Mouse (Mus musculus) MEL (cell line): ENCODE measurements at regions not wholly inside any gene's neighbourhood (a gene's known extent, or its start where the extent isn't known, plus 50 kb on each side); places are given as distances from the start of the nearest gene placed in this dataset.

ENCODE experiments used
- DNase-seq: peaks from one replicate; pipeline ENCODE4 v3.0.0; 2011; ENCODE audit warnings: low read depth, low spot score
- H3K27ac ChIP-seq: 2 replicates; pipeline ENCODE4 v1.5.1; 2012; ENCODE audit warnings: low read depth, mild to moderate bottlenecking, control low read depth, low read length, moderate library complexity; ENCODE audit not compliant: control insufficient read depth
- H3K27me3 ChIP-seq, 2 experiments: fragments of 150-350 bp in 1 of 2; sonication (generic) in 1 of 2; 2 replicates each; pipeline ENCODE4 v1.6.1; 2012; ENCODE audit warnings: low read length in 2 of 2, mild to moderate bottlenecking in 2 of 2, improper control_type of control experiment in 1 of 2, moderate library complexity in 1 of 2; ENCODE audit not compliant: insufficient read depth in 2 of 2, control insufficient read depth in 1 of 2
- H3K36me3 ChIP-seq, 2 experiments: 2 replicates each; pipeline ENCODE4 v1.6.1; 2012 to 2014; ENCODE audit warnings: low read length in 2 of 2, improper control_type of control experiment in 1 of 2, inconsistent platforms in 1 of 2, mild to moderate bottlenecking in 1 of 2; ENCODE audit not compliant: insufficient read depth in 2 of 2, control insufficient read depth in 1 of 2
- H3K4me1 ChIP-seq, 2 experiments: fragments of 150-350 bp in 1 of 2; sonication (generic) in 1 of 2; 2 replicates each; pipeline ENCODE4 v1.6.1; 2012; ENCODE audit warnings: low read length in 2 of 2, improper control_type of control experiment in 1 of 2, mild to moderate bottlenecking in 1 of 2; ENCODE audit not compliant: insufficient read depth in 2 of 2, control insufficient read depth in 1 of 2
- H3K4me3 ChIP-seq, 2 experiments: fragments of 150-350 bp in 1 of 2; sonication (generic) in 1 of 2; 2 replicates each; pipeline ENCODE4 v1.5.1; 2012; ENCODE audit warnings: low read depth in 2 of 2, low read length in 2 of 2, mild to moderate bottlenecking in 2 of 2, moderate library complexity in 2 of 2, control low read depth in 1 of 2, improper control_type of control experiment in 1 of 2; ENCODE audit not compliant: control insufficient read depth in 1 of 2, insufficient read depth in 1 of 2
- H3K79me2 ChIP-seq: 2 replicates; pipeline ENCODE4 v1.6.1; 2012; ENCODE audit warnings: mild to moderate bottlenecking, low read length, moderate library complexity; ENCODE audit not compliant: control insufficient read depth, poor library complexity, insufficient read depth
- H3K9ac ChIP-seq: 2 replicates; pipeline ENCODE4 v1.6.1; 2012; ENCODE audit warnings: low read depth, mild to moderate bottlenecking, control low read depth, low read length, moderate library complexity; ENCODE audit not compliant: control insufficient read depth, poor library complexity, severe bottlenecking
- H3K9me3 ChIP-seq: fragments of 150-350 bp; sonication (generic); replicated peaks from 2 replicates; pipeline ENCODE4 v1.6.1; 2012; ENCODE audit warnings: mild to moderate bottlenecking, low read length, improper control_type of control experiment, moderate library complexity; ENCODE audit not compliant: insufficient read depth
- CHD1 ChIP-seq: IDR thresholded peaks from 2 replicates; pipeline ENCODE4 v1.6.1; 2012; ENCODE audit warnings: low read depth, mild to moderate bottlenecking, inconsistent platforms, low read length, improper control_type of control experiment
- CTCF ChIP-seq, 3 experiments: IDR thresholded peaks in 2 of 3; conservative IDR thresholded peaks in 1 of 3; 2 replicates each; pipeline ENCODE4 v1.5.1; 2011 to 2012; ENCODE audit warnings: low read length in 3 of 3, low read depth in 2 of 3, mild to moderate bottlenecking in 2 of 3, improper control_type of control experiment in 1 of 3, inconsistent platforms in 1 of 3, mixed read lengths in 1 of 3, moderate library complexity in 1 of 3; ENCODE audit not compliant: control insufficient read depth in 1 of 3, insufficient read depth in 1 of 3, poor library complexity in 1 of 3, severe bottlenecking in 1 of 3
- E2F4 ChIP-seq: IDR thresholded peaks from 2 replicates; pipeline ENCODE4 v1.6.1; 2011; ENCODE audit warnings: low read depth, low read length, improper control_type of control experiment, borderline replicate concordance
- ELF1 ChIP-seq: IDR thresholded peaks from 2 replicates; pipeline ENCODE4 v1.6.1; 2014; ENCODE audit warnings: low read depth, mild to moderate bottlenecking, inconsistent platforms, low read length, improper control_type of control experiment, moderate library complexity
- EP300 ChIP-seq, 2 experiments: IDR thresholded peaks; 2 replicates each; pipeline ENCODE4 v1.6.1; 2011; ENCODE audit warnings: improper control_type of control experiment in 2 of 2, low read length in 2 of 2, low read depth in 1 of 2, mild to moderate bottlenecking in 1 of 2
- ETS1 ChIP-seq: IDR thresholded peaks from 2 replicates; pipeline ENCODE4 v1.6.1; 2012; ENCODE audit warnings: low read depth, mild to moderate bottlenecking, inconsistent platforms, low read length, improper control_type of control experiment, moderate library complexity
- GABPA ChIP-seq: IDR thresholded peaks from 2 replicates; pipeline ENCODE4 v1.6.1; 2012; ENCODE audit warnings: low read depth, mild to moderate bottlenecking, inconsistent platforms, low read length, improper control_type of control experiment, moderate library complexity
- GATA1 ChIP-seq: IDR thresholded peaks from 2 replicates; pipeline ENCODE4 v1.6.1; 2011; ENCODE audit warnings: low read depth, low read length, improper control_type of control experiment
- HCFC1 ChIP-seq: IDR thresholded peaks from 2 replicates; pipeline ENCODE4 v1.6.1; 2012; ENCODE audit warnings: low read depth, mild to moderate bottlenecking, inconsistent platforms, low read length, improper control_type of control experiment, moderate library complexity
- KAT2A ChIP-seq: conservative IDR thresholded peaks from 2 replicates; pipeline ENCODE4 v1.6.1; 2012; ENCODE audit warnings: low read depth, low read length, improper control_type of control experiment, inconsistent platforms
- MAFK ChIP-seq: IDR thresholded peaks from 2 replicates; pipeline ENCODE4 v1.6.1; 2011; ENCODE audit warnings: low read depth, mild to moderate bottlenecking, low read length, improper control_type of control experiment, borderline replicate concordance
- MAX ChIP-seq: IDR thresholded peaks from 2 replicates; pipeline ENCODE4 v1.6.1; 2011; ENCODE audit warnings: low read length, improper control_type of control experiment
- MAZ ChIP-seq: IDR thresholded peaks from 2 replicates; pipeline ENCODE4 v1.6.1; 2012; ENCODE audit warnings: low read depth, mild to moderate bottlenecking, inconsistent platforms, low read length, improper control_type of control experiment
- MEF2A ChIP-seq: IDR thresholded peaks from 2 replicates; pipeline ENCODE4 v1.6.1; 2014; ENCODE audit warnings: low read depth, mild to moderate bottlenecking, inconsistent platforms, low read length, improper control_type of control experiment; ENCODE audit not compliant: poor library complexity, insufficient replicate concordance, severe bottlenecking; ENCODE audit errors: extremely low read depth
- MYB ChIP-seq: IDR thresholded peaks from 2 replicates; pipeline ENCODE4 v1.6.1; 2011; ENCODE audit warnings: mild to moderate bottlenecking, low read depth, low read length, improper control_type of control experiment
- MYC ChIP-seq: IDR thresholded peaks from 2 replicates; pipeline ENCODE4 v1.6.1; 2011; ENCODE audit warnings: low read depth, mild to moderate bottlenecking, low read length, improper control_type of control experiment, moderate library complexity
- NELFE ChIP-seq: IDR thresholded peaks from 2 replicates; pipeline ENCODE4 v1.6.1; 2011; ENCODE audit warnings: low read depth, low read length, improper control_type of control experiment
- NRF1 ChIP-seq: IDR thresholded peaks from 2 replicates; pipeline ENCODE4 v1.6.1; 2014; ENCODE audit warnings: low read depth, mild to moderate bottlenecking, inconsistent platforms, low read length, improper control_type of control experiment, moderate library complexity; ENCODE audit not compliant: poor library complexity, insufficient read depth, severe bottlenecking
- POLR2A ChIP-seq, 2 experiments: IDR thresholded peaks; 2 replicates each; pipeline ENCODE4 v1.6.1; 2011 to 2012; ENCODE audit warnings: low read length in 2 of 2, mild to moderate bottlenecking in 2 of 2, control low read depth in 1 of 2, improper control_type of control experiment in 1 of 2, low read depth in 1 of 2, moderate library complexity in 1 of 2; ENCODE audit not compliant: control insufficient read depth in 1 of 2, insufficient read depth in 1 of 2, poor library complexity in 1 of 2
- POLR2AphosphoS2 ChIP-seq: IDR thresholded peaks from 2 replicates; pipeline ENCODE4 v1.6.1; 2011; ENCODE audit warnings: low read length, improper control_type of control experiment
- POLR2AphosphoS5 ChIP-seq: IDR thresholded peaks from 2 replicates; pipeline ENCODE4 v1.6.1; 2012; ENCODE audit warnings: low read depth, borderline replicate concordance, mild to moderate bottlenecking, inconsistent platforms, low read length, moderate library complexity, mixed read lengths
- RAD21 ChIP-seq: IDR thresholded peaks from 2 replicates; pipeline ENCODE4 v1.6.1; 2011; ENCODE audit warnings: mild to moderate bottlenecking, low read depth, low read length, improper control_type of control experiment
- RCOR1 ChIP-seq: IDR thresholded peaks from 2 replicates; pipeline ENCODE4 v1.6.1; 2012; ENCODE audit warnings: low read depth, mild to moderate bottlenecking, inconsistent platforms, low read length, improper control_type of control experiment
- SIN3A ChIP-seq: IDR thresholded peaks from 2 replicates; pipeline ENCODE4 v1.6.1; 2012; ENCODE audit warnings: low read length, improper control_type of control experiment, inconsistent platforms
- TAL1 ChIP-seq: IDR thresholded peaks from 2 replicates; pipeline ENCODE4 v1.6.1; 2012; ENCODE audit warnings: mild to moderate bottlenecking, inconsistent platforms, low read length, moderate library complexity, mixed read lengths
- TBP ChIP-seq: IDR thresholded peaks from 2 replicates; pipeline ENCODE4 v1.8.0; 2011; ENCODE audit warnings: low read depth, low read length, improper control_type of control experiment
- TCF12 ChIP-seq: IDR thresholded peaks from 2 replicates; pipeline ENCODE4 v1.6.1; 2014; ENCODE audit warnings: low read depth, mild to moderate bottlenecking, inconsistent platforms, low read length, improper control_type of control experiment, moderate library complexity
- UBTF ChIP-seq: IDR thresholded peaks from 2 replicates; pipeline ENCODE4 v1.6.1; 2012; ENCODE audit warnings: low read depth, mild to moderate bottlenecking, inconsistent platforms, low read length, improper control_type of control experiment, moderate library complexity, borderline replicate concordance; ENCODE audit not compliant: insufficient read depth
- ZKSCAN1 ChIP-seq: IDR thresholded peaks from 2 replicates; pipeline ENCODE4 v1.6.1; 2012; ENCODE audit warnings: low read depth, mild to moderate bottlenecking, inconsistent platforms, low read length, improper control_type of control experiment, moderate library complexity
- ZNF384 ChIP-seq: IDR thresholded peaks from 2 replicates; pipeline ENCODE4 v1.6.1; 2012; ENCODE audit warnings: low read depth, mild to moderate bottlenecking, inconsistent platforms, low read length, improper control_type of control experiment

GRCm38 (mm10) chr19:21037448-21038077, 83.6 kb upstream of the Tmc1 start (continued):
- TF ChIP-seq MYB (peak; percentile 59; the same call in 1 of the 2 replicates), TCF12 (peak; percentile 79; the same call in 1 of the 2 replicates), POLR2AphosphoS5 (no peak), MAZ (no peak), MEF2A (no peak), SIN3A (peak; percentile 30), CTCF (IDR thresholded peaks at IDR 0.05 in 2 of 3, conservative IDR thresholded peaks at IDR 0.05 in 1 of 3; ENCODE audit: control insufficient read depth in 1 of 3, insufficient read depth in 1 of 3, low read depth in 2 of 3, low read length in 3 of 3, poor library complexity in 1 of 3, severe bottlenecking in 1 of 3) (peak; percentile 54 to 80 (median 77)), E2F4 (no peak), MYC (no peak), ZKSCAN1 (no peak), KAT2A (no peak; the same call in 1 of the 2 replicates), GABPA (no peak), POLR2A (IDR thresholded peaks at IDR 0.05; ENCODE audit: control insufficient read depth in 1 of 2, insufficient read depth in 1 of 2, low read depth in 1 of 2, low read length in 2 of 2, poor library complexity in 1 of 2) (no peak), UBTF (no peak), NELFE (no peak; the same call in 1 of the 2 replicates)

GRCm38 (mm10) chr19:21036507-21037425, 82.8 kb upstream of the Tmc1 start:
- Histone ChIP-seq H3K4me1 (peaks cover 9 to 28% of the 10 kb centered on the region in 2 experiments; a peak in 3 of 4 replicates), H3K27me3 (no peaks in the 10 kb centered on the region), H3K9ac (peak overlapping the region; percentile 52), H3K36me3 (peaks cover 0 to 26% of the 10 kb centered on the region in 2 experiments; a peak in 2 of 4 replicates), H3K4me3 (peak overlapping the region; percentile 25 to 44), H3K9me3 (no peaks in the 10 kb centered on the region), H3K79me2 (no peaks in the 10 kb centered on the region), H3K27ac (peak overlapping the region; percentile 70)
- DNase-seq: peak; percentile 92
- TF ChIP-seq SIN3A (peak; percentile 76), POLR2AphosphoS5 (no peak), POLR2A (IDR thresholded peaks at IDR 0.05; ENCODE audit: control insufficient read depth in 1 of 2, insufficient read depth in 1 of 2, low read depth in 1 of 2, low read length in 2 of 2, poor library complexity in 1 of 2) (no peak; a peak in 1 of 4 replicates), MAFK (no peak), HCFC1 (peak; percentile 54; the same call in 1 of the 2 replicates), GATA1 (no peak), TBP (peak; percentile 68), NELFE (no peak), MYB (no peak), ETS1 (peak; percentile 86), CHD1 (no peak), RAD21 (no peak), TAL1 (no peak), ZKSCAN1 (no peak), ZNF384 (peak; percentile 95), KAT2A (no peak), ELF1 (peak; percentile 92), MAZ (peak; percentile 18; the same call in 1 of the 2 replicates), POLR2AphosphoS2 (no peak), MAX (peak; percentile 83), NRF1 (no peak), RCOR1 (0 out of 2 replicates have a peak, but pooled peaks have one; percentile 29), EP300 (IDR thresholded peaks at IDR 0.05; ENCODE audit: low read depth in 1 of 2, low read length in 2 of 2) (peak; percentile 57 to 68), TCF12 (0 out of 2 replicates have a peak, but pooled peaks have one; percentile 3), UBTF (no peak)
